Mouse (Mus musculus) megakaryocyte progenitor cell, adult 5-6 weeks (primary cell): Measurements from ENCODE around the gene Cpxm1. TPM values are rescaled to one million over a fixed set of nuclear protein-coding genes. Genes with fewer than 3 reads are reported as not detected.
"Not testable (repeated sequence)": the region's sequence is repeated elsewhere in the genome, so short reads cannot be mapped to it uniquely, and the experiment has no call there.

Experiments used
- ATAC-seq: replicated peaks from 2 replicates; pipeline ENCODE4 v1.8.0; 2016; ENCODE audit warnings: mild to moderate bottlenecking, moderate TSS enrichment, inconsistent platforms; ENCODE audit not compliant: poor library complexity
- total RNA-seq, 2 experiments: library from RNA; stranded (forward) in 1 of 2; stranded (reverse) in 1 of 2; fragments of 157-497, 149-512 nt in 1 of 2; fragments of 200-1000 nt in 1 of 2; gene quantifications; 2 replicates each; pipeline versions ENCODE4 v1.2.3 to v1.2.4; 2015 to 2017

The Cpxm1 gene
- total RNA-seq, 2 experiments from 2014 or later = 0.58 to 1.9 TPM

DNA sequence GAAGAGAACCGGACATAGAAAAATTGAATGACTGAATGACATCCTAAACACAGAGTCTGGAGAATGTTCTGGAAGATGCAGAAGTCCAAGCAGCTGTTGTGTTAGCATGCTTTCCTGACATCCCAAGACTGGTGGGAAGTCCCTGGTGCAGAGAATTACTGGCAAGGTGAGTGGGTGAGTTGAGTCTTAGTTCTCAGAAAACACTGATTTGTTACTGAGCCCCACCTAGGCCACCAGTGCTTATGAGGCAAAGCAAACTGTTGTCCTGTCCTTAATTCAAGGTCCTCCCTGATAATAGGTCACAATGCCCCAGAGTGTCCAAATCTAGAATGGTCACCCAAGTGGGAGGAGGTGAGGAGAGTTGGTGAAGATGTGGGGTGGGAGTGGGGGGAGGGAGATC lies 7.6 kb upstream of the Cpxm1 start, which contains the start of the genes Gm28372 and 1700020A23Rik:
Gene Gm28372, plus strand, starts transcription at position 301 of the 400 bp plus-strand sequence.
Gene 1700020A23Rik, plus strand, starts transcription at position 321 of the 400 bp plus-strand sequence.
- no peak for ATAC-seq

DNA sequence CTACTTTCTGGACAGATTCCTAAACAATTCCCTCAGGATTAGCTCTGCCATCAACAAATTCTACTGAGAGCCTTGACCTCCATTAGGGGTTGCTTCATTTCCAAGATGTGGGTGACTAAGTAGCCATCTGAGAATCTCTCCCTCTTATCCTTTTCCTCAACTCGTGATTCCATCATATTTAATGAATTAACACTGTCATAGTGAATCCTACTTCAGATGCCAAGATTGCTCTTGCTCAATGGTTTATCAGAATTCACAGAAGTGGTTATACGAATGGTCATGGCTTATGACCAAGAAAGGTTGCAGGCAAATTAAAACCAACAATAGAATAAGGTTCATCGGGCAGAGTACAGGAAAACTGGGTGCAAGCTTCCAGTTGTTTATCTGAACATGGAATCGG lies 4.5 kb upstream of the Cpxm1 start:
- no peak for ATAC-seq

DNA sequence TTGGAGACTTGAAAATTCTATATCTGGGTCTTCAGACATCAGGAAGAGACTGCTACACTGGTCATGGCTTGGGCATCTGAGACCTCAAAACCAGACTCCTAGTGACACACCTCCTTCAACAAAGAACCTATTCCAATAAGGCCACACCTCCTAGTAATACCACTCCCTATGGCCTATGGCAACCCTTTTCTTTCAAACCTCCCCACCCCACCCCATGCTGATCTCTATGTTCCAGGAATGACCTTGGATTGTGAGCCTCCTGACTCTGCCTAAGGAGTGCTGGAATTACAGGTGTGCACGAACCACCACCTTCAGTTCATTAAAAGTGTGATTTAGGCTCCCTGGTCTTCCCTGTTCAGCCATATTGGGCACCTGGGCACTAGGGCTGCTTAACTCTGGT lies 2.7 kb upstream of the Cpxm1 start:
- ATAC-seq = no peak

DNA sequence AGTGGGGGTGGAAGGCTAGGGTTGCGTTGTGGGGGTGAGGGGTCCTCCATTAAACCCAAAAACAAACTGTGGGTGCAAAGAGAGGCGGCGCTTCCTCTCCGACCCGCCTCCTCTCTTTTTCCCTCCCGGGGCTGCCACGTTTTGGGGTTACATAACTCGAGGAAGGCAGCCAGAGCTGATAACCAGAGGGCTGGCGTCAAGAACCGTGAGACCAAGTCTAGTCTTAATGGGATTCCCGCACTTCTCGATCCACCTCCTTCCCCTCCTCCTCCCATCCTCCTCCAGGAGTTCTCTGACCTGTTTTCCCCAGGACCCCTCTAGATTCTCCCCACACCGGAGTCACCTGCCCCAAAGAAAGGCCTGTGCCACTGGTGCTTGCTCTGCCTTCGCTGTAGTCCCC lies 717 bp upstream of the Cpxm1 start:
- ATAC-seq = peak; percentile 62

DNA sequence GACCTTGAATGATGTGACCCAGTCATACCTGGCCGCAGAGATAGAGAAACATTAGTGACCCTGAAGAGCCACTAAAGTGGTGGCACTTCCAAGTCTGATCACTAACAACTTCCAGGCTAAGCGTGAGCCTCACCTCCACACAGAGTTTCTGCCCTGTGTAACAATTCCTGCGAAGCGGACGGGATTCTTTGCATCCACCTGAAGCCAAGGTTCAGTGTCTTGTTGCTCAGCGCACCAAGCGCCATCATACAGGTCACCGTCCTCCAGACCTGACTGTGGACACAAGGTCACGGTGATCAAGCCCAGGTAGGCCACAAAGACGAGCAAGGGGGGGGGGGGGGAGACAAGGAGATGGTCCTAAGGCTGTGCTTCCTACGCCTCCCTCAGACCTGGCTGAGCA lies 1.7 kb downstream of the Cpxm1 start:
- no peak for ATAC-seq

DNA sequence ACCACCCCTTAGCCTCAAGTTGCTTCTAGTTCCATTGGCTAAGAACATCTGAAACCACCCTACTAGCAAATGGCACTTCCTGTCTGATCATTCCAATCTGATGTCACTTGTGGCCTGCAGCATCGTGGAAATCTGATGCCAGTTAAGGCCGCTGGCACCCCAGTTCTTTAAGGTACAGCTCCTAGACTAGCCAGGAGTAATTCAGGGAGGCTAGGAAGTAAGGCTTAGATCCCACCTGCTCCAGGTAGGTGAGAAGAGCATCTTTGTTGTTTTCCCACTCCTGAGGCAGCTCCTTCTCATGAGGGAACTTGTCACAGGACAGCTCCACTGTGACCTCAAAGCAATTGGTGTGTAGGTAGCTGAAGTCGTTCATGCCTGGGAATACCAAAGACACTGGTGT lies 4.5 kb downstream of the Cpxm1 start:
- no peak for ATAC-seq

DNA sequence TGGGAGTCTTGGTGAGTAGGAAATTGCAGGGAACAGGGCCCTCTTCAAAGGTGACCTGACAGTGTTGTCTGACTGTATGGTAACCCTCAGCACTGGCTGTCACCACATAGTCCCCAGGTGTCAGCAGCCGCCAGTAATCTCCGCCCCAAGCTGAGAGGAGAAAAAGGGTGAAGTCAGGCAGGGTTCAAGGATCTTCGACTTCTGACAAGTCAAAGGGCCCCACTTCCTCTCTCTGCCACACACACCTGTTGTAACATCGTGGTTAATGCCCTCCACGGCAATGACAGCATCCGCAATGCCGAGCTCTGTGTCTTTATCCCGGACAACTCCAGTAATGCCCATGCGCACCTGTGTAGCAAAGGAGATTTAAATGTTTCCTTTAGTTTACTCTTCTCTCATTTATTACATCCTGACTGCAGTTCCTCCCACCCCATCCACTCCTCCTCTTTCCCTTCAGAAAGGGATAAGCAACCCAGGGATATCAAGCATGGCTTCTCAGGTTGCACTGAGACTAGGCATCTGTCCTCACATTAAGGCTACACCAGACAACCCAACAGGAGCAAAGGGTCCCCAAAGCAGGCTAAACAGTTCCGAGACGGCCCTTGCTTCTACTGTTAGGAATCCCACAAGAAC lies 6.3 kb downstream of the Cpxm1 start:
- ATAC-seq = no peak

DNA sequence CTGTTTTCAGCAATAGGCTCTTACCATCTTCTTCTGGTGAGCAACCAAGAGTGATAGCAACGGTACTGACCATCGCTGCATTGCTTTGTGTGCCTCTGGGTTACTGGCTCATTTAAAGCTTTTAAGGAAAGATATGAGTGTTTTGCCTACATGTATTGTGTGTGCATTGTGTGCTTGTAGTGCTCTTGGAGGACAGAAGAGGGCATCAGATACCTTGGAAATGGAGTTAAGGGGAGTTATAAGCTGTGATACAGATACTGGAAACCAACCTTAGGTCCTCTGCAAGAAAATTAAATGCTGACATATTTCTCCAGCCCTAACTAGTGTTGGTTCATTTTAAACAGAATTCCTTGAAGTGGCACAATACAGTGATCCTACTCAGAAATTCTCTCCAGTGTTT lies 8.6 kb downstream of the Cpxm1 start:
- ATAC-seq = peak; percentile 89

DNA sequence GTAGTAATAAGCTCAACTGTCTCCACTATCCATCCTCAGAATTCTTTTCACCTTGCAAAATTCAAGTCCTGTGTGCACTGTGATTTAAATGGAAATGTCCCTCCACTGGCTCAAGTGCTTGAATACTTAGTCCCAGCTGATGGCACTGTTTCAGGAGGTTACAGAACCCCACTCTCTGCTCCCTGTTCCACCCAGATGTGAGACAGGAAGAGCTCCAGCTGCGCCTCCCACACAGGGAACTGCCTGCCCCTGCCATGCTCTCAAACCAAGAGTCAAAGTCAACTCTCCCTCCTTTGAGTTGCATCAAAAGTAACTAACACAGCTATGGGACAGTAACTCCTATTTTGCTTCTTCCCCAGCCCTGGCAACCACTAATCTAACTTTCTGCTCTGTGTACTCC lies 11.2 kb downstream of the Cpxm1 start:
- ATAC-seq = no peak

DNA sequence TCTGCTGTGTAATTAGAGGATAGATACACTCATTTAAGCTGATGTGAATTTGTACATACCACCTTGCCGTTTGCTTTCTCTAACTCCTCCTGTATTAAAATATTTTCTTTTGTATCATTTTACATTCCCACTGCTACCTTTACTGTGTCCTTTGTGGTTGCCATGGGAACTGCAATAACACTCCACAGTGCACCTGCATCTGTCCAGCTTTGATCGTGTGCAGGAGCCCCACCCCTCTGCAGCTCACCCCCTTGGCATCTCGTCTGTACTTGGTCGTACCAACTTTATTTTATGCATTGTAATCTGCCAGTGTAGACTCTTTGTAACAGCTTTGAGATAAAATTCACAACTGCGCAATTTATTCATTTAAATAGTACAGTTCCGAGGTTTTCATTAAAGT lies 13.5 kb downstream of the Cpxm1 start:
- no peak for ATAC-seq

DNA sequence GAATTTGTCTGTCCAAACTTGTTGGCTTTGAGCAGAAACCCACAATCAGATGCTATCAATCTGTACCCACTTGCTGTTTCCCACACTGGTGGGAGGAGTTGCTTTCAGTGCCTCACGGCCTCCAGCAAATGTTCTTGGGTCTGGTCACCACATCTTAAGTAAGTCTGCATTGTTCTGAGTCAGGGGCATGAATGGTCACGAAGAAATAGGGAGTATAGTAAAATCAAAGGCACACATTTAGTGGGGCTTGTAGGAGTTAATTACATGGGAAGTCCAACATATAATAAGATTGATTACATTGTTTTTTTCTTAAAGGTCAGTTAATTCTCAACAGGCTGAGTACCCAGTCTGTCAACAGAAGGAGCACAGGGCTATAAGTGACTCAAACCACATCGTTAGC lies 14.2 kb downstream of the Cpxm1 start:
- ATAC-seq = no peak

DNA sequence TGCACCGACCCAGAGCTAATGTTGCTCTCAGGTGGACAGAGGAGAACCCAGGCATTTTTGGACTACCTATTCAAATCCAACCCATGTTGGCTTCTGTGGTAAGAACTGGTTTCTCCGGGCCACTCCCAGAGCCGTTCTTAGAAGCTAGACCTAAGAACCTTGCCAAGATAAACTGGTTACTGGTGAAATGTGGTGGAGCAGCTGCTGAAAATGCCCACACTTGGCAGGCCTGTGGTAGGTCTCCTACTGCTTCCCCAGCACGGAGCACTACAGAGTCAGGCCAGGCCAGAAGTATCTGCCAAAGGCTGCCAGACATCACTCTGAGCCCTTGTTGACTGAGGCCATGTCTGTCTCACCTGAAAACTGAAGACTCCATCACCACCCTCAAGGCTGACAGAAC lies 22.4 kb downstream of the Cpxm1 start:
- peak; percentile 29; the same call in 1 of the 2 replicates for ATAC-seq

DNA sequence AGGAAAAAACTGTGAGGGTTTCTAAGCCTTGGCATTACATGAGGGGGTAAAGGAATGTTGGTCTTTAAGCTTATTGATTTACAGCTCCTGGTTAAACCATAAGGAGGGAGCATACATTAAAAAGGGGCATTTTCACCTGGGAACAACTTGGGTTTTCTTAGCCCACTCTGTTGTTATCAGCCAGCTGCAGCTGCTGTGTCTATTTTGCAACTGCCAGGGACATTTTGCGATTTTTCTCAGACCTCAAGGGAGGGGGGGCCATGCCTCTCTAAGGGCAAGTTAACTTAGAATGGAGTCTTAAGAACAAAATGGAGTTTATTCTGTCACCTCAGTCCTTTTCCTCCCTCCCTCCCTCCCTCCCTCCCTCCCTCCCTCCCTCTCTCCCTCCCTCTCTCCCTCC lies 24.3 kb downstream of the Cpxm1 start:
- ATAC-seq = not testable (repeated sequence)

DNA sequence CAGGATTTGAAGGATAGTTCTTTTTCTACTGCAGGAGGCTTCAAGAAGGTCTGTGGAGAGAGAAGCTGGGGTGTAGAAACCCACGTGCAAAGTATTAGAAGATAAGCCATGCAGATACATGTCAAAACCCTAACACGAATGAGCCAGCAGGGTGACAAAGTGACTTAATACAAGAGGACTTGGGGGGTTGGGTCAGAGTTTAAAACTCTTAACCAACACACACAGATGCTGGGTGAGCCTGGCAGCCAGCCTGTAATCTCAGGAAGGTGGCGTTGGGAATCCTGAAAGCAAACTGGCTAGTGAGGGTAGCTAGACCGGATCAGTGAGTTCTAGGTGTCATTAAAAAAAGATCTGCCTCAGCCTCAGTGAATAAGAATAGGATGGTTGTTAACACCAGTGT lies 30.0 kb downstream of the Cpxm1 start:
- no peak for ATAC-seq

DNA sequence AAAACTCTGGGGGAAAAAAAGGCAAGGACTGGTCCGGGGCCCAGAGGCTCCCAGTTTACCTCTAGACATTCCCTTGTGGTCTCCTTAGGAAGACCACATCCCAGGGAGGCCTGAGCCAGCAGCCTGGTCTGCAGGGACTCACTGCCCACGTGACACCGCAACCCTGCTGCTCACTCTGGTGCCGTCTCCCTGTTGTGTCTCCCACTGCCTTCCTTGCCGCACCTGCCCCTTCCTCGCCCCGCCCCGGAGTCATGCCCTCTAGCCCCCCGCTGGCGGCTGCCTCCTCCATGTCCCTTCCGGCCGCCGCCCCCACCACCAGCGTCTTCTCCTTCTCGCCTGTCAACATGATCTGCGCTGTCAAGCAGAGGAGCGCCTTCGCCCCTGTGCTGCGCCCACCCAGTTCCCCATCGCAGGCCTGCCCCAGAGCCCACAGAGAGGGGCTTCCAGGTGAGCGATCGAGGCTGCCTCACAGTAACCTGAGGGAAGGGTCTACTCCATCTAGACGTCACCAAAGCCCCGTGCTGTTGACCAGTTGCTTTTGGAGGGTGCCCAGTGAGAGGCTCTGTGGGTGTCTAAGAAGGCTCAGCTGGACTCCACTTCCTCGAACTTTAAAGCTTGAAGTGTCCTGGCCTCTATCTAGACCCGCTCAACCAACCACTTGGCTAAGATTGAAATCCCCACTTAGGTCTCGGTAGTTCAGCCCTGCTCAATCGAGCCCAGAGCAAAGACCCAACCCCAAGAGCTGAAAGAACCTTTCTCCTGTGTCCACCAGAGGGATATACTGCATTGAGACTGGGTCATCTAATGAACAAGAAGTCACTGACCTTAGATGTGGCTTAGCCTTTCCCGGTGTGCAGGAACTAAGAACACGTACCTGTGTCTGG lies 31.9 kb downstream of the Cpxm1 start:
- ATAC-seq = peak; percentile 33

DNA sequence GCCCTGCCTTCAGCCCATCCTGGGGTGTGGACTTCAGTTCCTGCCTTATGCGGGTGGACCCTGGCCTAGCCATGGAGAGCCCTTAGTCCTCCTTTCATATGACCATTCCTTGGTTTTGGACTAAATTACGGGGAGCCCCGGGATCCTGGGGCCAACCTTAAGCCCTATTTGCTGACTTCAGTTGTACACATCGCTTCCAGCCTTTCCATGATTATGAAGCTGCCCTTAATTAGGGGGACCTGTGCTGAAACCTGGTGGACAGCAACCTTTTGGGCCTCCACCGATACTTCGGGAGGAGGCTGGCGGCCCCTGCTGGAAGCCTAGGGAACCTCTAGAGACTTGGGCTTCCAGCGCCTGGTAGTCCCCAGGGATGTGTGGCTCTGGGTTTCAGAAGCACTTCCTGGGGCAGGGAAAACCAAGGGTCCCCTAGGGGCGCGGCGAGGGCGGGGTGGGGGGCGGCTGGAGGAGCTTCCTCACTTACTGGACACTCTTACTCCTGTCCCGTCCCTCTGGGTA lies 34.8 kb downstream of the Cpxm1 start:
- peak; percentile 79 for ATAC-seq

DNA sequence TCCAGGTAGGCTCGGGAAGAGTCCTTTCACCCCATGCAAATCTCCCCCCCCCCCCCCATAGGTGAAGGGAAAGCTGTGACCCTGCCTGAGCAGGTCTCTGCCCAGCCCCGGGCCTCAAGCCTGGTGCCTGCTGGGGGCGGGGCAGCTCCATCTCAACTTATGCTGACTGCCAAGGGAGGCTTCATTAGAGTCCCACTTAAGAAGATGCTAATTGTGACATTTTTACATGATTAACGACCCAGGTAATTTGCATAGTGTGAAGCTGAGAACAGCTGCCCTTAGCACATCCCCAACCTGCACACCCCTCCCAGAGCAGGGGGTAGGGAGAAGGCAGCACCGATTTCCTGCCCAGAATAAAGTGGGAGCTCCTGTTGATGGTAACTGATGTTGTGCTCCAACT lies 38.5 kb downstream of the Cpxm1 start:
- ATAC-seq = no peak

DNA sequence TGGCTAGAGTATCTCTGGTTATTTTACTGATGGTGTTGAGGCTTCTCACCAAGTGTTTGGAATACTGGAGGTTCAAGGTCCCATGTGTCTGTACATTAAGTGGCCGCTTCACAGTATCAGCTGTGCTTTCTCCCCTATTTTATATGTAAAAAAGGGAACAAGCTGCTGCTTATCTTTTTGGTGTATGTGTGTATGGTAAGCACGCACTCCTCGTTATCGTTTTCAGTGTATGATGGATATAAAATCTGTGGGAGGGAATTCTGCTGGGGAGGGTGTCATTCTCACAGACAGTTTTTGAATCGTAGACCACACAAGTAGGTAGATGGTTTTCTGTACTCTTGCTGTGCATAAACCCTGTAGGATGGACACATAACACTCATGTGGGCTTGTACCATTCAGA lies 39.8 kb downstream of the Cpxm1 start:
- no peak for ATAC-seq

DNA sequence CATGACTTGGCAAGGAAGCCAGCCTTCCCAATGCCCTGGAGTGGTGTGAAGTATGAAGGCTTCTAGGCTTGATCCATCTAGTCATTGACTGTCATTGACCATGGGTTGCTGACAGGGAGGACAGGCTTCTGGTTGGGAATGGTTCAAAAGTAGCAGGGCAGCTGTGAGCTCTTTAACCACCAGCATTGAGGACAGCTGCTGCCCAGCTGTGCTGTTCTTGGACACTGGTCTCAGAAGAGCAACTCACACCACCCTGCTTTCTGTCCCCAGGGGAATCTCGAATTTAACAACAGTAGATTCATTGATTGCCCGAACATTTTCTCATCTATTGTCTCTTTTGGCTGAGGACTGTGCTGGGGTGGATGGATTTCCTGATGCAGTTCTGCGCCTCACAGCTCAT lies 43.5 kb downstream of the Cpxm1 start:
- ATAC-seq = no peak

DNA sequence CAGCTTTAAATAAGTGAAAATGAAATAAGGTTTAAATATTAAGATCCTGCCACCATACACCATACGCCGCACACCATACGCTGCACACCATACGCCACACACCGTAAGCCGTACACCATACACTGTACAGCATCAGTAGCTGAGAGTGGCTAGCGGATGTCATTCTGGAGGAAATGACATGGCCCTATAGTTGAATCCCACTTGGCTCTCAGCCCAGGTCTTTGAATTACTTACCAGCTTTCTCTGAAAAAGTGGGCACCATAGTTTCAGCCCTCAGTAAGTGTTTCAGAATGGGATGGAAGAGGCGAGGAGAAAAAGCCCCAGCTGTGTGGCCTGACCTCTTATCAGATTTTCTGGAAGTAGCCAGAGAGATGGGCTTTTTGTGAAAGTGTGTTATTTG lies 44.0 kb downstream of the Cpxm1 start:
- ATAC-seq = no peak

DNA sequence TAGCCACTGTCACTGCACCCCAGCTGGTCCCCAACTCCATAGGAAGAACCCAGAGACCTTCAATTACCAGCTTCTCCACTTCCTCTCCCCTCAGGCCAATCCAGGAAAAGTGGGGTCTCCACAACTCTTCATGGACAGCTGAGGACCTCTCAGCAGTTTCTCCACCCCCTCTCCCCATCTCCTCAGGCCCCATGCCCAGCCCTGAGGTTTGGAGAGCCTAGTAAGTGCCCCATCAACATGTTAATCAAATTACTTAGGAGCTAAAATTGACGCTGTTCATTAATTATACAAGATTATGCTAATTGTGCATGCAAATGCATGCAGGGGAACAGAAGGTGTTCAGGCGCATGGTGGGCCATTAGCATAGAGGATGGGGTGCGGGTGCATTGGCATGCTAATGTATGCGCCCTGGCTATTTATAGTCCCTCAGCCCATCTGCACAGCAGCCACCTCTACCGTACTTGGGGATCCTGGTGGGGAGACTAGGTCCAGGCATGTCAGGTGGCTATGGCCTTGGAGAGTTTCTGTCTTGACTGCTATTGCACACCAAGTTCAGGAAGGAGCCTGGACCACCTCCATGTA lies 45.5 kb downstream of the Cpxm1 start:
- ATAC-seq = no peak

DNA sequence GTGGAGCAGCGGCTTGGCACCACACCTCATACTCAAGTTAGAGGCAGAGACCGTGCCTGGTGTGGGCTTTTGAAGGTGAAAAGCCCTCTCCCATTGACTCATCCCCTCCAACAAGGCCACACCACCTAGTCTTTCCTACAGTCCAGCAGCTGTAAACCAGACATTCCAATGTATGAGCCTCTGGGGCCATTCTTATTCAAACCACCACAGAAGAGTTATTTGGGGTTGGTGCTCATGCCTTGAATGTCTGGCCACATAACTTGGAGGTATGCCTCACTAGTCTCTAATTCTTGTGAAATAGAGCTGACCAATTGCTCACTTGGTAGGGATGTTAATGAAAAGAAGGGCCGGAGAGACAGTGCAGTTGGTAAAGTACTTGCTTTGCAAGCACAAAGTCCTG lies 47.0 kb downstream of the Cpxm1 start:
- ATAC-seq = no peak
